Mouse (Mus musculus): ENCODE measurements around the gene L2hgdh.

L2hgdh gene

DNA sequence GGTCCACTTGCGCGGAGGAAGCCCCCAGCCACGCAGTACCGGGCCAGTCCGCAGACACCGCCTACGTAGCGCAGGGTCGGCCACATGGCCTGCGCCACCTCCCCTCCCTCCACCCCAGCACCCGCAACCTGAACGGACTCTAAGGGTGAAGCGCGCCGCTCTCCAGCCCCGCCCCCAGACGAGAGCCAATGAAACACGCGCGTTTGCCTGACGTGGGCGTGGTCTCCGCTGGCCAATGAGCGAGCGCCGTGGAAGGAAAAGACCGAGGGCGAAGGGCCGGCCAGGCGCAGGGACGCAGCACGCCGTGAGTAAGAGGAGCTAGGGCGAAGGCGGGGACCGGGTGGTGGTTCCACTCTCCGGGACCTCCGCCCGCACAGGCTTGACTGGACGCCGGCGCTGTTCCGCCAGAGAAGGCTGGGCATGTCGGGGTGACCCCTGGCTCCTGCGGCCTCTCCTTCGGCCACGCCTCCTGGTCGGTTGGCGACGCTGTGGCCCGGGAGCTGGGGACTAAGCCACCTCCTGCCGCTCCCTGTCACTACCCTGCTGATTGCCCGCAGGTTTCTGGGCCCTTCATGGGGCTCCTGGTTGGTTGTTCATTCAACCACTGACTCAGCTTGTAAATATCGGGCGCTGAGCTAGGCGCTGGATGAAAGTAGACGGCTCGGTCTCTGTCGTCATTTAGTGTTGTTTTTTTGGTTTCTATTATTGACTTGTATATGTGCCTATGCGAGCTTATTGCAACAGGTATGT is at the start of gene L2hgdh, which contains the start of gene Atp5s:
TSS of gene L2hgdh (minus strand) at position 163 of the 750 bp plus-strand sequence.
TSS of gene Atp5s (plus strand) at position 240 of the 750 bp plus-strand sequence.
- in situ Hi-C loops (cut with MboI; ENCODE audit: unreplicated experiment in 2 of 2), result no loop called here

DNA sequence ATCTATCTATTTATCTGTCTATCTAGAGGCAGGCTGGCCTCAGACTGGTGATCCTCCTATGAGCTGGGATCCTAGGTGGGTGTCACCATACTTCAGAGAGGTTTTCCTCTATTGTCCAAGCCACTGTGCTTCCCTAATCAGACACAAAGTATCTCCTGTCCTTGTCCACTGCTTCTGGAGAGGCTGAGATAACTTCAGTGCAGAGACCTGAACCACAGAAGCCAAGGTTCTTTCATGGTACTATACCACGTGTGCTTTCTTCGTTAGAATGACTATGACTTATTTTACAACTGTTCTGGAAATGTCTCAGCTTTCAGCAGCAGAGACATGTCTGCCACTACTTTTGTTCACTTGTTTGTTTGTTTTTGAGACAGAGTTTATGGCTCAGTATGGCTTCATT is 44.2 kb upstream of the L2hgdh start:
- in situ Hi-C loops (cut with MboI; ENCODE audit: unreplicated experiment in 2 of 2), result loop anchor here in 1 of 2 experiments (25.0 kb wide), 2 partner anchors 468 to 668 kb away; partner anchors contain the start of gene Pygl

DNA sequence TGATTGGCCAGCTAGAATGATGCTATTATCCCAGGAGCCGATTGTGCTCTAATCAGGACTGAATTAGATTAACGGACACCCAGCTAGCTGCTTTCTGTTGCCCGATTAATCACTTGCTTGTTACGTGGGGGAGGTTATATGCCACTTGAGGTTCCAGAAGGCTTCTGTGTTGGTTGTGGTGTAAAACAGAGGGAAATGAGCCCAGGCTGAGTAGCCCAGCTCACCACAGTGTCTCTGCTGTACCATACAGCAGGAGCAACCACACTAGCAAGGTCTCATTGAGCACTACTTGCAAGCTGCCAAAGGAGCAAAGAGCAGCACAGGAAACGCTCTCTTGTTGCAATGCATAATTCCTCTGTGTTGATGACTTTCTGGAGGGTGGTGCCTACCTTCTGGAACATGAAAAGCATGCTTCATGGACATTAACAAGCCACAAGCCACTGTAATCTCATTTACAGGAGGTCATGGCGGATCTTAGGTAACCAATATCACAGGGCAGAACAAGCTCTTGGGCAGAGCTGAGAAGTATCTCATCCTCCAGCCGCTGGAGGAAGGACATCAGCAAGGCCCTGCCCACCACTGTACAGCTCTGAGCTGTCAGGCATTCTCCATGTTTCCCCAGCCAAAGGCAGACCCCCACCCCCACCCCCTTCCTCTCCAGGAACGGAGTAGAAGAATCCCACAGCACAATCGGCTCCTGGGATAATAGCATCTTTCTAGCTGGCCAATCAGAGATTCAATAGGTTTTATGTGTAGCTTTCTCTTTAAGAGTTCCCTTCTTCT is 43.0 kb upstream of the L2hgdh start:
- in situ Hi-C loops (cut with MboI; ENCODE audit: unreplicated experiment in 2 of 2), result loop anchor here in 1 of 2 experiments (25.0 kb wide), 2 partner anchors 470 to 670 kb away; partner anchors contain the start of gene Pygl

DNA sequence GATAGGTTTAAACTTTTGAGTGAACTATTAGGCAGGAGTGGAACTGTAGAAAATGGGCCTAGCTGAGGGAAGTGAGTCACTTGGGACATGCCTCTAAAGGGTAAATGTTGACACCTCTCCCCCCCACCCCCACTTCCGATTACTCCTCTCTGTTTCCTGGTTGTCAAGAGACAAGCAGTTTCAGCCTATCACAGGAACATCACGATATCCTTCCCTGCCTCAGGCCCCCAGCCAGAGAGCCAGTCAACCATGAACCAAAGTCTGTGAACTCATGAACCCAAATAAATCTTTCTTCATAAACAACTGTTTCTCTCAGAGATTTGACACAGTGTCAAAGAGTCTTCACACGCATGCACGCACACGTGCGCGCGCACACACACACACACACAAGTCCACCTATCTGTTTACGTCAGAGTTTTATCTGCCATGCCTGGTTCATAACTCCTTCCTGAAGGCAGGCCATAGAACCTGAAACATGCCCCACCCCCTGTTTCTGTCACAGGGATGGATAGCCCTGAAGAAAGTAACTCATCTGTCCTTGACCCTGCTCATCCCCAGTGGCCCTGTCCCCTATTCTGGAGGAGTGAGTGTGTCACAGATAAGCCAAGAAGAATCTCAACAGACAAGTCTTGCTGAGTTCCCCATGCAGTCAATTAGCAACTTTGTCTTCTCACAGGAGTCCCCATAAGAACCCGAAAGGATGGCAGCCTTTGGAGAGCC is 41.7 kb upstream of the L2hgdh start:
- in situ Hi-C loops (cut with MboI; ENCODE audit: unreplicated experiment in 2 of 2), result loop anchor here in 1 of 2 experiments (25.0 kb wide), 2 partner anchors 471 to 671 kb away; partner anchors contain the start of gene Pygl

- in situ Hi-C loops (cut with MboI; ENCODE audit: unreplicated experiment in 2 of 2), result loop anchor here in 1 of 2 experiments (25.0 kb wide), 2 partner anchors 472 to 672 kb away; partner anchors contain the start of gene Pygl
Observed at GRCm38 (mm10) chr12:69765543-69765942, 40.9 kb upstream of the L2hgdh start.

DNA sequence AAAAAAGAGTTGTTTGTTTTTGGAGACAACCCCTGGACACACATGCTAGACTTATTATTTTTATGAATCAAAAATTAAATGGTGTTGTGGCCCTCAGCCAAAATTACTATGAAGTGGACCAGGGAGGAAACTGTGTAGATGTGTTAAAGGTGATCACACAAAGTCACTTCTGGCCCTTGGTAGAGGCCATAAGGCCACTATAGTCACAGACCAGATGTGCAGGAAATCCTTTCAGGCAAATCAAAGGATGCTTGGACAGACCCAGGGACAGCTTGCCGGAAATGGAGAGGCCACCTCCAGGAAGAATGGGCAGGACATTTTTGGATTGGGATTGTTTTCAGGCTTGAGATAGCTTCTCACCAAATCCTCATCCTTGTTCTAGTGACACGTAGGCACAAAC is 36.9 kb upstream of the L2hgdh start:
- in situ Hi-C loops (cut with MboI; ENCODE audit: unreplicated experiment in 2 of 2), result loop anchor here in 1 of 2 experiments (25.0 kb wide), 2 partner anchors 476 to 676 kb away; partner anchors contain the start of gene Pygl

- in situ Hi-C loops (cut with MboI; ENCODE audit: unreplicated experiment in 2 of 2), result loop anchor here in 1 of 2 experiments (25.0 kb wide), 2 partner anchors 476 to 676 kb away; partner anchors contain the start of gene Pygl
Observed at GRCm38 (mm10) chr12:69760743-69761406, 36.2 kb upstream of the L2hgdh start.

GRCm38 (mm10) chr12:69760014-69760413 is 35.3 kb upstream of the L2hgdh start:
- in situ Hi-C loops (cut with MboI; ENCODE audit: unreplicated experiment in 2 of 2), result loop anchor here in 1 of 2 experiments (25.0 kb wide), 2 partner anchors 477 to 677 kb away; partner anchors contain the start of gene Pygl

DNA sequence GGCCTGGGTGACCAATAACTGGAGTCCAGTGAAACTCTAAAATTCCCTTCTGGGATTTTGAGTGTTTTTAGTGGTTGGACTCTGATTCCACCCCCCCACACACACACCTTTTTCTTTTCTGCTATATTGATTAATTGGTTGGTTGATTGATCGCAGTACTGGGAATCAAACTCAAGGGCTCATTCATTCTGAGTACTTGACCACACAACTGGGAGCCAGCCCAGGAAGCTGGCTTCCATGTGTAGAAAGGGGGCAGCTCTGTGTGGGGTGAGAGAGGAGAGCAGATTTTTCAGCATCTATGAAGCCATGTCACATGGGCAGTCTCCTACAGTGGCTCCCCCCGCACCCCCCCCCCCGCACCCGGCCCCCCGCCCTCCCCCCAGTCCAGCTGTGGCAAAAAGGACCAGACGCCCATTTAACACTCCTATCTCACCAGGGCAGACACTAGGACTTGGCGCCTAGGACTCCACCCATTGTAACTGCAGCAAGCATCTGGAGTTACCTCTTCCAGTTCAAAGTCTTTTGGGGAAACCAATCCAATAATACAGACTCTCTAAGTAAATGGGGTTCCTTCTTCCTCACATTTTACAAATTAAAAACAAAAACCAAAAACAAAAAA is 34.7 kb upstream of the L2hgdh start:
- in situ Hi-C loops (cut with MboI; ENCODE audit: unreplicated experiment in 2 of 2), result loop anchor here (5.0 to 25.0 kb wide), 6 partner anchors 138 to 678 kb away; partner anchors contain the start of gene Pygl (in 1 of the 2)

GRCm38 (mm10) chr12:69758221-69759185 is 33.8 kb upstream of the L2hgdh start:
- in situ Hi-C loops (cut with MboI; ENCODE audit: unreplicated experiment in 2 of 2), result loop anchor here (5.0 to 25.0 kb wide), 6 partner anchors 139 to 679 kb away; partner anchors contain the start of gene Pygl (in 1 of the 2)

GRCm38 (mm10) chr12:69757418-69758141 is 32.9 kb upstream of the L2hgdh start:
- in situ Hi-C loops (cut with MboI; ENCODE audit: unreplicated experiment in 2 of 2), result loop anchor here (5.0 to 25.0 kb wide), 6 partner anchors 140 to 680 kb away; partner anchors contain the start of gene Pygl (in 1 of the 2)

DNA sequence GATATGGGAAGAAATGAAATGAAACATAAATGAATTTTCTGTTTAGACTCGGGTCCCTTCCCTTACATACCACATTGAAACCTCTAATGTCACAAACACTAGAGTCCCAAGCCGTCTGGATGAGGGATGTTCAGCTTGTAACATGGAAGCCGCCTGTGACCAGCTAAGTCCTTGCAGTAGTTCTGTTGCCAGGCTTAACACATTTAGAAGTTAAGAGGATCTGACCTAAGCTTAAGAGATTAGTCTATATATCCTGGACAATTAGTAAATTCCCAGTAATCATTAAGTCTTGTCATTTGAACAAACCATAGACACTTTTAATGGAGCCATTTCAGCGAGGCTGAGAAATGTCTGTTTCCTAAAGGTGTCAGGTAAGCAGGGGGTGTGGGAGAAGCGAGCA is 31.3 kb upstream of the L2hgdh start:
- in situ Hi-C loops (cut with MboI; ENCODE audit: unreplicated experiment in 2 of 2), result loop anchor here (5.0 to 25.0 kb wide), 6 partner anchors 141 to 681 kb away; partner anchors contain the start of gene Pygl (in 1 of the 2)

GRCm38 (mm10) chr12:69753936-69754335 is 29.3 kb upstream of the L2hgdh start:
- in situ Hi-C loops (cut with MboI; ENCODE audit: unreplicated experiment in 2 of 2), result loop anchor here (10.0 to 25.0 kb wide), 5 partner anchors 301 to 683 kb away; partner anchors contain the start of gene Pygl (in 1 of the 2)

DNA sequence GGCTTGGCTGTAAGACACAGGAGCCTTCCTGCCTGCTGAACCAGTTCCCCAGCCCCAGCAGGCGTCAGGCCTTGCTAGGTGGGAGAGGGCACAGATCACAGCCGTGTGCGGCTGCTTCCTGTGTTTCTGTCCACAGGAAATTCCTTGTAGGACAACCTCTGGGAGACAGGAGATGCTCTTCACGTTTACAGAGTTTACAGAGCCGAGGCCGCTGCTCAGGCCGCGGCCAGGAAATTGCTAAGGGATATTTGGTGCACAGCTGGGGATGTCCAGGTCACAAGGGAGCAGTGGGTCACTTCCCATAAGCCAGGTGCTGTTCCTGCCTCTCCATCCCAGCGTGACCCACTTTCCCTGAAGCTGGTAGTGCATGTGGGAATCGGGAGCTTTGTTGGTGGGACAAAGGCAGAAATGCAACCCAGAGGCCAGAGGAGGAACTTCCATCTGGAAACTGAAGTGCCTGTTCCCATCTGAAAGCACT is 27.2 kb upstream of the L2hgdh start:
- in situ Hi-C loops (cut with MboI; ENCODE audit: unreplicated experiment in 2 of 2), result loop anchor here (10.0 to 25.0 kb wide), 5 partner anchors 303 to 685 kb away; partner anchors contain the start of gene Pygl (in 1 of the 2)

DNA sequence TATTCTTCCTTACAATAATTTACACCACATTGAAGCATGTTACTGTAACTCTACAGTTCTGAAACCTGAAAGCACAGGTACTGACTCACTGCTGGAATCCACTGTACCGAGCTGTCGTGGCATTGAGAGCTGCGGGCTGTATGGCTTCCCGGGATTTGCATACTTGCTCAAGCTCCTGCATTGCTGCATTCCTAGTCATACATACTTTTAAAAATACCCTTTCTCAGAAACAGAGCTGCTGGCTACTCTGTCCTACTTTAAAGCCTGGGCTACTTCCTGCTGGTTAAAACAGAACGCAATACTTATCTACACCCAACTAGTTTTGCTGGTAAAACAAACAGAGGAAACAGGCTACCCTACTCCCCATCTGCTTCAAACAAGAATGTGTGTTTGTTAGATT is 19.5 kb upstream of the L2hgdh start:
- in situ Hi-C loops (cut with MboI; ENCODE audit: unreplicated experiment in 2 of 2), result no loop called here

DNA sequence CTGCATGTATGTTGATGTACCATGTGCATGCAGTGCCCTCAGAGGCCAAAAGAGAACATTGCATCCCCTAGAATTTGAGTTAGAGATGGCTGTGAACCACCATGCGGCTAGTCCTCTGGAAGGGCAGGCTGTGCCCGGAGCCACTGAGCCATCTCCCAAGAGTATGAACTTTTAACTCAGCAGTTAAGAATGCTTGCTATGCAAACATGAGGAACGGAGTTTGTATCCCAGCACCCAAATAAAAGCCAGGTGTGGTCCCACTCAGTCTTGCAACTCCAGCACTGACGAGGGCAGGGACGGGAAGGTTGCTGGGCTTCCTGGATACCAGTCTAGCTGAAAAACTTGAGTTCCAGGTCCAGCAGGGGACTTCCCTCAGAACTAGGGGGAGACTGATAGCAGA is 17.3 kb upstream of the L2hgdh start:
- in situ Hi-C loops (cut with MboI; ENCODE audit: unreplicated experiment in 2 of 2), result no loop called here

- in situ Hi-C loops (cut with MboI; ENCODE audit: unreplicated experiment in 2 of 2), result loop anchor here in 1 of 2 experiments (5.0 to 10.0 kb wide), 4 partner anchors 323 to 721 kb away; partner anchors contain the start of genes Pygl and Tmx1
Observed at GRCm38 (mm10) chr12:69733923-69734322, 9.2 kb upstream of the L2hgdh start.

All from v-Abl transformed pro-B cells (cell line).